Mouse (Mus musculus) hindbrain, embryonic 12.5 days (tissue): ENCODE data around the gene Lactbl1. TPM values are rescaled to one million over a fixed set of nuclear protein-coding genes. Genes with fewer than 3 reads are reported as not detected.

Experiments used
- ATAC-seq: fragments of 200-750 bp; cut with Nextera tagmentation; 2 replicates; pipeline ENCODE4 v1.8.0; 2017; ENCODE audit warnings: moderate TSS enrichment; ENCODE audit not compliant: low FRiP score
- H3K27ac ChIP-seq: fragments of 300-500 bp; sonication (generic); 2 replicates; pipeline ENCODE4 v1.5.1; 2016; ENCODE audit warnings: mild to moderate bottlenecking
- H3K27me3 ChIP-seq: fragments of 300-500 bp; sonication (generic); 2 replicates; pipeline ENCODE4 v1.6.1; 2016; ENCODE audit warnings: mild to moderate bottlenecking
- H3K36me3 ChIP-seq: fragments of 300-500 bp; sonication (generic); 2 replicates; pipeline ENCODE4 v1.6.1; 2016; ENCODE audit warnings: mild to moderate bottlenecking
- H3K4me1 ChIP-seq: fragments of 300-500 bp; sonication (generic); 2 replicates; pipeline ENCODE4 v1.6.1; 2016
- H3K4me2 ChIP-seq: fragments of 300-500 bp; sonication (generic); replicated peaks from 2 replicates; pipeline ENCODE4 v1.6.1; 2016; ENCODE audit warnings: mild to moderate bottlenecking
- H3K4me3 ChIP-seq: fragments of 300-500 bp; sonication (generic); 2 replicates; pipeline ENCODE4 v1.5.1; 2016; ENCODE audit warnings: mild to moderate bottlenecking
- H3K9ac ChIP-seq: fragments of 300-500 bp; sonication (generic); 2 replicates; pipeline ENCODE4 v1.6.1; 2016; ENCODE audit warnings: mild to moderate bottlenecking, moderate library complexity
- H3K9me3 ChIP-seq: fragments of 300-500 bp; sonication (generic); replicated peaks from 2 replicates; pipeline ENCODE4 v1.6.1; 2016; ENCODE audit warnings: mild to moderate bottlenecking
- WGBS: fragments of 180-500 bp; shearing (Covaris S2); methylation state at CpG from one replicate; pipeline ENCODE4 v1.1.7; 2016; 5-methylcytosine and 5-hydroxymethylcytosine counted together
- polyA plus RNA-seq: library from polyadenylated mRNA; unstranded; fragments of >200 nt; fragmentation: Nextera tagmentation; extraction: Ambion mirVana; gene quantifications from 2 replicates; pipeline ENCODE4 v1.2.1, GENCODE M21; 2016

Lactbl1 gene
- 0.06 TPM in 1 of 2 replicates, not detected in the other for polyA plus RNA-seq

DNA sequence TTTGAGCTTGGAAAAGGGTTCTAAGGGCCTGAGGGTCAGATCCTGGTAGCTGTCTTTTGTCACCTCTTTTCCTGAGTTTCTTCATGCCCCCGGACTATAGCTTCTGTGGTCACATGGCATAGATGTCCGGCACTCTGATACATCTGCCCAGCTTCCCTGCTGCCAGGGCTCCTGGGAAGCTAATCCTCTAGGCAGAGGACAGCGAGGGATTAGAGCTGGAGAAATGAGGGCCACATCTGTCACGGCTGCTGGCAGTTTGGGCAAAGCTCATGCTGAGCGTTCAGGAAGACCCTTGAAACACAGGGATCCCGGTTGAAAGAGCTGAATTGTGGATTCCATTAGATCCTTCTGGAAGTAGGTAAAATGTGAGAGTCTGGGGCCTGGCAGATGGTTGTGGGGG lies at the start of gene Lactbl1:
Gene Lactbl1, plus strand, starts transcription at position 234 of the 400 bp plus-strand sequence.
- Histone ChIP-seq H3K4me1 (no peaks in the 10 kb centered on the region; the same call in 1 of the 2 replicates), H3K4me3 (no peak within 1 kb of the TSS), H3K4me2 (no peak within 1 kb of the TSS), H3K27ac (no peak within 1 kb of the TSS), H3K9me3 (no peaks in the 10 kb centered on the region), H3K27me3 (no peaks in the 10 kb centered on the region), H3K36me3 (no peaks in the 10 kb centered on the region), H3K9ac (no peak within 1 kb of the TSS)
- ATAC-seq = no peak
- WGBS = 37% methylated on average over 6 of the region's 6 CpGs

DNA sequence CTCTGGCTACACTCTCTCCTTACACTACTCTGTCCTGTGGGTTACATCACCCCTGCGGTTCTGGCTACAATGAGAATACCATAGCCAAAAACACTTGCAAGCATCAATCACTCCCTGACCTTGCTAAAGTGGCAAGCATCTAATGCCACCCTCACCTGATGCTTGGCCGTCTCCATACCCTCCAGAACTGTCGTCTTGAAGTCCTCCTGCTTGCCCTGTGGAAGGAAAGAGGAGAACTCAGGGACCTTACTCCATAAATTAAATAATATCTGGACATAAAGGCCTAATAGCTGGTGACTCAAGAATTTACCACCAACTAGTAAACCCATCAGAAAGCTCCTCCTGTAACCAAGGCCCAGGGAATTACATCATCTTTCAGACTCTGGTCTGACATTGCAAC lies 40.5 kb upstream of the Lactbl1 start:
- Histone ChIP-seq H3K4me2 (no peak overlapping the region), H3K9ac (no peak overlapping the region), H3K4me1 (peaks cover 11% of the 10 kb centered on the region; the same call in 1 of the 2 replicates), H3K27me3 (no peaks in the 10 kb centered on the region), H3K27ac (no peak overlapping the region), H3K36me3 (0 out of 2 replicates have a peak, but pooled peaks cover 4% of the 10 kb centered on the region), H3K9me3 (no peaks in the 10 kb centered on the region), H3K4me3 (no peak overlapping the region)
- no peak for ATAC-seq
- whole genome bisulfite sequencing = 83% methylated on average over 3 of the region's 3 CpGs

DNA sequence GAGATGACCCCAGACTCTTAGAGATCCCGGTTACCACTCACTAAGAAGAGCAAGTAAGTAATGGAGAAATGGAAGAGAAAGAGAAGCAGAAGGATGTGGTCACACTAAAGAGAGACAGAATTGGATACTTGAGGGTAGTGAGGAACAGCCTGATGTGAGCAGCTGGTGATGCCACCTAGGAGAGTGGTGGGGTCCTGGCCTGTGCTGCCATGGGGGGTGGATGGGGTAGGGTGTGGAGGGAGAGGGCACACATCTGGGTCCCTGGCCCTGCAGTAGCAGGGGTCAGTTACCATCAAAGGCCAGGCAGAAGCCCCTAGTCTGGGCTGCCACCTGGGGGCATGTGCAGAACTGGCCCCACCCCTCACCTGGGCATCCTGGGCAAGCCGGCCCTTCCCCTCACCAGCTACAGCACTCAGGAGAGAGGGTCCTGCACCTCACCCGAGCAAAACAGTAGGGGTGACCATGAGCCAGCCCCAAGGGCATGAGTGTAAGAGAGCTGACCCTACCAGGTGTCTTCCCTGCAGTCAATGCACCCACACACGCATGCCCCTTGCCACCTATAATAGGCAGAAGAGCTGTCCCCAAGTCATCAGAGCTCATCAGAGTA lies 35.1 kb upstream of the Lactbl1 start:
- no peaks in the 10 kb centered on the region for H3K9me3 ChIP-seq
- H3K4me1 ChIP-seq = peaks cover 23% of the 10 kb centered on the region
- H3K4me2 ChIP-seq = no peak overlapping the region
- H3K36me3 ChIP-seq = peaks cover 20% of the 10 kb centered on the region; the same call in 1 of the 2 replicates
- no peaks in the 10 kb centered on the region for H3K27me3 ChIP-seq
- 87% methylated on average over 4 of the region's 4 CpGs for WGBS
- no peak overlapping the region for H3K27ac ChIP-seq
- no peak overlapping the region for H3K9ac ChIP-seq
- no peak for ATAC-seq
- H3K4me3 ChIP-seq = no peak overlapping the region

DNA sequence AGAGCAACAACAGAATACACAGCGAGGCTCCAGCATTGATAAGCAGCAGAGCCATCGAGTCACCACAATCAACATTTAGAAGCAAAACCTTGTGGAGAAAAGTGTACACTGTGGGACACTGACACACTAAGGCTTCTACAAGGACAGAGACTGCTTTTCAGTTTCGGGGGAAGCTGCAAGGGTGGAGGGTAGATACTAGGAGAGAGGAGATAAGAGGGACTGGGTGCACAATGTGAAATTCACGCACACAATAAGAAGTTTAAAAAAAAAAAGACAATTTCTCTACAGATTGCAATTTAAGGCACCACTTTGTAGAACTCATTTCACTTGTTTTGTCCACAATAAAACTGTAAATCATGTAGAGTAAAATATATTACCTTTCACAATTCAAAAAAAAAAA lies 34.4 kb upstream of the Lactbl1 start:
- H3K4me3 ChIP-seq = no peak overlapping the region
- no peaks in the 10 kb centered on the region for H3K27me3 ChIP-seq
- 91% methylated on average over 4 of the region's 4 CpGs for WGBS
- ATAC-seq = no peak
- peaks cover 21% of the 10 kb centered on the region for H3K4me1 ChIP-seq
- no peak overlapping the region for H3K4me2 ChIP-seq
- peaks cover 20% of the 10 kb centered on the region; the same call in 1 of the 2 replicates for H3K36me3 ChIP-seq
- H3K27ac ChIP-seq = no peak overlapping the region
- no peaks in the 10 kb centered on the region for H3K9me3 ChIP-seq
- H3K9ac ChIP-seq = no peak overlapping the region

DNA sequence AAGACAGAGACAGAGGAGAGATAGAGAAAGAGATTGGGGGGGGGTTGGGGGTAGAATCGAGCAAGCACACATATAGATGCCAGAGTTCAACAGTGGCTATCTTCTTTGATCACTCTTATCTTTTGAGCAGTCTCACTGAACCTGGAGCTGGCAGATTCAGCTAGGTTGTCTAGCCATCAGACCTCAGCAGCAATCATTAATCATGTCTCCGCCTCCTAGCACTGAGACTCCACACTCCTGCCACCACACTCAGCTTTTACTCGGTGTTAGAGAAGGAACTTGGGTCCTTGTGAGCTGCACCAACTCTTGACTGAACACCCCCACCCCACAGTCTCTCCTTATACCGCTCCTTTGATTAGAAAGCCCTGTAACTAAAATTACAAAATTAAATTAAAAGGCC lies 30.3 kb upstream of the Lactbl1 start:
- H3K9me3 ChIP-seq = no peaks in the 10 kb centered on the region
- peaks cover 20% of the 10 kb centered on the region; the same call in 1 of the 2 replicates for H3K36me3 ChIP-seq
- no peak overlapping the region for H3K9ac ChIP-seq
- ATAC-seq = no peak
- H3K4me1 ChIP-seq = peaks cover 22% of the 10 kb centered on the region
- no peak overlapping the region for H3K27ac ChIP-seq
- no peaks in the 10 kb centered on the region for H3K27me3 ChIP-seq
- 68% methylated on average over 4 of the region's 4 CpGs for WGBS
- no peak overlapping the region for H3K4me2 ChIP-seq
- no peak overlapping the region for H3K4me3 ChIP-seq

DNA sequence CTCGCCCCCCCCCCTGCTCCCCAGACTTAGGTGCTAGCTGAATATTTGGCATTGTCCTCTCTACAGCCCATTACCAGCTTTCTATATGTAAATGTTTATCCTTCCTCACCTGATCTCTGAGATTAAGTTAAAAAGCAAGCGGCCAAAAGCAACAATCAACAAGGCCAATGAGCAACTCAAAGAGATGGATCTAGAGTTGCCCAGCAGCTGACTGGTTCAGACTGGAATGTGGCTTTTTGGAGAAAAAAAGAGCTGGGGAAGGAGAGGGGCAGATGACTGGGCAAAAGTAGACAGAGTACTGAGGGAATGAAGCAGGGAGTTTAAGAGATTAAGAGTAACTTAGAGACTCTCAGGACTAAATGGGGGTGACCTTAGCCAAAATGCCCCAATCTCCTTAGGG lies 28.4 kb upstream of the Lactbl1 start:
- Histone ChIP-seq H3K36me3 (peaks cover 13% of the 10 kb centered on the region; the same call in 1 of the 2 replicates), H3K4me1 (peaks cover 20% of the 10 kb centered on the region)
- WGBS = 90% methylated on average over 2 of the region's 2 CpGs

DNA sequence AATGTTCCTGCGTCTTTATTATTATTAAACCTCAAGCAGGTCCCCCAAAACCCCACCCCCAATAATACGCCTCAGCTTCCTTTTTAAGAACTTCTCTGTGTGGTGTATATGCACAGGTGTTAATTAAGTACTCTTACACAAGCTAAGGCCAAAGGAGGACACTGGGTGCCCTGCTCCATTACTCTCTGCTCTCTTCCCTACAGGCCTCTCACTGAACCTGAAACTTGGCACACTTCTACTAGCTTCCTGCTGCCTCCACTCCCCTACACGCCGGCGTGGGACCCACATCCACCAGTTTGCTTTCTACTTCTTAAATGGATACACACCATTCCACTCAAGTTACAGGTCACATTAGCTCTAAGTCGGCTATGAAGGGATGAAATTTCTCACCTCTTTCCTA lies 27.2 kb upstream of the Lactbl1 start:
- ATAC-seq = no peak
- WGBS = 94% methylated on average over 6 of the region's 6 CpGs
- no peak overlapping the region for H3K4me2 ChIP-seq
- peaks cover 9% of the 10 kb centered on the region; the same call in 1 of the 2 replicates for H3K36me3 ChIP-seq
- no peaks in the 10 kb centered on the region for H3K27me3 ChIP-seq
- H3K9ac ChIP-seq = no peak overlapping the region
- H3K4me1 ChIP-seq = peaks cover 21% of the 10 kb centered on the region
- no peaks in the 10 kb centered on the region for H3K9me3 ChIP-seq
- H3K27ac ChIP-seq = no peak overlapping the region
- no peak overlapping the region for H3K4me3 ChIP-seq

More for the DNA sequence above, 28.4 kb upstream of the Lactbl1 start:
- Histone ChIP-seq H3K4me3 (no peak overlapping the region), H3K27ac (no peak overlapping the region), H3K27me3 (no peaks in the 10 kb centered on the region), H3K9ac (no peak overlapping the region), H3K4me2 (no peak overlapping the region), H3K9me3 (no peaks in the 10 kb centered on the region)
- ATAC-seq = no peak

DNA sequence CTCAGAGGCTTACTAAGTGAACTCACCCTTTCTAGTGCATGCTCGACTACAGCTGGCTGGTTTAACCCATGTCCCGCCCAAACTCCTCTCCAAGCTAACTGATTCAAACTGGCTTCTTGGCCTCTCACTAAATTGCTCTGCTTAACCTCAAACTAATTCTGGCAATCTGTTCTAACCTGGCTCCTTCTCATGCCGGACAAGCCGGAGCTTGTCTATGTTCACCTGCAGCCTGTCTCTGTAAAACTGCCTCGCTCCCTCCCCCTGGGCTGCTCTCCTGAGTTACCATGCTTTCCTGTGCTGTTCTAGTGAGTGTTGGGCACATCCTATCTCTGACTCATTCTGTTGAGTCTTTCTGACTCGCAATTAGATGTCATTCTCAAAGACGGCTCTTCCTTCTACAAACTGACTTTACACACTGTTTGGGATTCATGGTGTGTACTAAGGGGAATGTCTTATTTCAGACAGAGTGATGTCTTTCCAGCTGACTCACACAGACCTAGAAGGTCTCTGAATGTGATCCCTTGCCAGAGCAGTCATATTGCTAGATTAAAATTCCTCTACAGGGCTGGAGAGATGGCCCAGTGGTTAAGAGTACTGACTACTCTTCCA lies 24.0 kb upstream of the Lactbl1 start:
- Histone ChIP-seq H3K4me3 (no peak overlapping the region), H3K9ac (no peak overlapping the region), H3K36me3 (no peaks in the 10 kb centered on the region), H3K4me2 (no peak overlapping the region), H3K4me1 (peaks cover 28% of the 10 kb centered on the region), H3K9me3 (no peaks in the 10 kb centered on the region), H3K27ac (no peak overlapping the region), H3K27me3 (no peaks in the 10 kb centered on the region)
- WGBS = 92% methylated on average over 7 of the region's 7 CpGs
- ATAC-seq = no peak

DNA sequence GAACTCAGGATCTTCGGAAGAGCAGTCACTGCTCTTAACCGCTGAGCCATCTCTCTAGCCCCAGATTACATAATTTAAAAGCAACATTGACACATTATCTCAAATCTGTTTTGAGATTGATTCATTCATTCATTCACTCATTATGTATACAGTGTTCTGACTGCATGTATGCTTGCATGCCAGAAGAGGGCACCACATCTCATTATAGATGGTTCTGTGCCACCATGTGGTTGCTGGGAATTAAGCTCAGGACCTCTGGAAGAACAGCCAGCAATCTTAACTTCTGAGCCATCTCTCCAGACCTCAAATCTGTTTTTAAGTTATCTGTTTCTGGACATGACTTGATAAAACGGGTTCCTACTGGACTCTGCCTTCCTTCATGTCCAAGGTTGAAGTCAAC lies 22.6 kb upstream of the Lactbl1 start:
- 97% methylated on average over 3 of the region's 3 CpGs for WGBS
- no peak for ATAC-seq
- Histone ChIP-seq H3K9ac (no peak overlapping the region), H3K4me3 (no peak overlapping the region), H3K4me1 (peaks cover 22% of the 10 kb centered on the region), H3K36me3 (no peaks in the 10 kb centered on the region), H3K9me3 (no peaks in the 10 kb centered on the region), H3K4me2 (no peak overlapping the region; the same call in 1 of the 2 replicates), H3K27ac (no peak overlapping the region), H3K27me3 (no peaks in the 10 kb centered on the region)

DNA sequence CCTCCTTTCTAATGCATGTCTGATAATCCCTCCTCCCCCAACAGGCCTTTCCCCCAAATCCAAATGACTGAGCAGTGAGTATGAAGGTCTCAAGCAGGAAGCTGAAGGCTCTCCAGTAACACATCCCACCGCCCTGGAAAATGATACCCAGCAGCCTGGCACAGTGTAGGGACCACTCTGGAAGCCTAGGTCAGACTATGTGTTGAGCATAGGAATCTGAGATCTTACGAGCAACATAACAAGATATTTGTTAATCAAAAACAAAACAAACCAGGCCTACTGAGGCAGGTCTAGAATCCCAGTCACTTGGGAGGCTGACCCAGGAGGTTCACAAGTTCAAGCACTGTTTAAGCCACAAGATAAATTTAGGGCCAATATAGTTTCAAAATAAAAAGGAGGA lies 21.9 kb upstream of the Lactbl1 start:
- H3K36me3 ChIP-seq = no peaks in the 10 kb centered on the region
- ATAC-seq = no peak
- H3K4me1 ChIP-seq = peaks cover 18% of the 10 kb centered on the region
- no peaks in the 10 kb centered on the region for H3K27me3 ChIP-seq
- peak overlapping the region; percentile 92 for H3K4me3 ChIP-seq
- peak overlapping the region; percentile 67 for H3K4me2 ChIP-seq
- no peak overlapping the region for H3K27ac ChIP-seq
- H3K9ac ChIP-seq = peak overlapping the region; percentile 100; the same call in 1 of the 2 replicates
- 86% methylated on average over 2 of the region's 2 CpGs for WGBS
- H3K9me3 ChIP-seq = no peaks in the 10 kb centered on the region

DNA sequence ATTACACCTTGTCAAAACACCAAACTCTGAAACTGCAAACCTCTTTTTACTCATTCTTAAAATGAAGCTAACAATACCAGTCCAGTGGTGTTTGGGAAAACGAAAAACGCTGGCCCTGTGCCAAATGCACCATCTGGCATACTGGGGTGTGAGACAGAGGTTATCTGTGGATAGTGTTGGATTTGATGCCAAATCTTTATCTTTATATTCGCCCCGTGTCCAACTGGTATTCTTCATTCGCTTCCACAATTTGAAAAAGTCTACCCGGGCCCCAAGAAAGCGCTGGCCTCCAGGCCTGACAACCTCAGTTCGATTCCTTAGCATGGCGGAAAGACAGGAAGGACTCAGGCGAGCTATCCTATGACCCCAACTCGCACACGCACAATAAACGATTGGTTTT lies 20.9 kb upstream of the Lactbl1 start:
- H3K4me3 ChIP-seq = peak overlapping the region; percentile 92
- peak overlapping the region; percentile 67 for H3K4me2 ChIP-seq
- peaks cover 18% of the 10 kb centered on the region for H3K4me1 ChIP-seq
- no peaks in the 10 kb centered on the region for H3K27me3 ChIP-seq
- H3K9ac ChIP-seq = peak overlapping the region; percentile 100
- peak overlapping the region; percentile 98 for H3K27ac ChIP-seq
- no peaks in the 10 kb centered on the region for H3K36me3 ChIP-seq
- no peaks in the 10 kb centered on the region for H3K9me3 ChIP-seq
- WGBS = 3% methylated on average over 13 of the region's 13 CpGs
- no peak for ATAC-seq

DNA sequence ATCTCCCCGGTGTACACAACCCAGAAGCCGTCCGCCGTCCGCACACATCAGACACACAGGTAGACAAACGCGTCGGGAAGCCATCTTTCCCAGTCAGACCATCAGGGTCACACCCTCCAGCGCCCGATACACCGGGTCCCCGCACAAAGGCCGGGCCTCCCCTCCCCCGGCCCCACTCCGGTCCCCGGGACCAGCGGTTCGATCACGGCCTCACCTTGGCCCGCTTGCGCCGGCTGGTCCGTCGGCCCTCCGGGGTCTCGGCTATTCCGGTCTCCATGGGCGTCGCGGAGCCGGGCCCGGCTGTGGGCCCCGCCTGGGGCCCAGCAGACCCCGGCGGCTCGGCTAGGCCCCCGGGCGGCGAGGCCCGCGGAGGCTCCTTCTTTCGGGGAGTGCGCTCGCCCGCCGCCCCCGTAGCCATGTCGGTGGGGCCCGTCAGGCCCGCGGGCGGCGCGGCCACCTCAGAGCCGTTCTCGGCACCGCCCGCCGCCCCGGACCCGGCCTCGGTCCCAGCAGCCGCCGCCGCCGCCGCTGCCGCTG lies 20.3 kb upstream of the Lactbl1 start:
- H3K27me3 ChIP-seq = no peaks in the 10 kb centered on the region
- no peaks in the 10 kb centered on the region for H3K9me3 ChIP-seq
- H3K27ac ChIP-seq = peak overlapping the region; percentile 98
- peaks cover 18% of the 10 kb centered on the region for H3K4me1 ChIP-seq
- peak; percentile 72 for ATAC-seq
- H3K9ac ChIP-seq = peak overlapping the region; percentile 100
- peak overlapping the region; percentile 92 for H3K4me3 ChIP-seq
- H3K36me3 ChIP-seq = no peaks in the 10 kb centered on the region
- 1% methylated on average over 59 of the region's 68 CpGs for WGBS
- H3K4me2 ChIP-seq = peak overlapping the region; percentile 67
